Mouse (Mus musculus) ES-E14 (cell line): ENCODE data around the gene Lck. TPM values are rescaled to one million over a fixed set of nuclear protein-coding genes. Genes with fewer than 3 reads are reported as not detected.

Experiments used
- DNase-seq: peaks from one replicate; pipeline ENCODE4 v3.0.0-alpha.2; 2013; ENCODE audit warnings: low read depth, low spot score
- H3K27ac ChIP-seq: 2 replicates; pipeline ENCODE4 v1.5.1; 2012; ENCODE audit warnings: low read depth, mild to moderate bottlenecking, low read length, moderate library complexity, mixed read lengths; ENCODE audit not compliant: poor library complexity, insufficient read depth, severe bottlenecking
- H3K36me3 ChIP-seq: 2 replicates; pipeline ENCODE4 v1.6.1; 2012; ENCODE audit warnings: mild to moderate bottlenecking, low read length, moderate library complexity, mixed read lengths; ENCODE audit not compliant: control insufficient read depth, poor library complexity, insufficient read depth, severe bottlenecking
- H3K4me1 ChIP-seq, 2 experiments: fragments of 150-350 bp in 1 of 2; sonication (generic) in 1 of 2; 2 replicates each; pipeline ENCODE4 v1.6.1; 2012; ENCODE audit warnings: low read length in 2 of 2, mild to moderate bottlenecking in 1 of 2, mixed read lengths in 1 of 2; ENCODE audit not compliant: control insufficient read depth in 2 of 2, insufficient read depth in 2 of 2, poor library complexity in 1 of 2
- H3K4me3 ChIP-seq, 2 experiments: fragments of 150-350 bp in 1 of 2; sonication (generic) in 1 of 2; 2 replicates each; pipeline ENCODE4 v1.5.1; 2012; ENCODE audit warnings: low read length in 2 of 2, low read depth in 1 of 2, mild to moderate bottlenecking in 1 of 2, mixed read lengths in 1 of 2; ENCODE audit not compliant: insufficient read depth in 1 of 2, poor library complexity in 1 of 2, severe bottlenecking in 1 of 2
- H3K9ac ChIP-seq: 2 replicates; pipeline ENCODE4 v1.6.1; 2012; ENCODE audit warnings: low read depth, mild to moderate bottlenecking, low read length, mixed read lengths; ENCODE audit not compliant: poor library complexity, insufficient read depth, severe bottlenecking
- H3K9me3 ChIP-seq: fragments of 150-350 bp; sonication (generic); 2 replicates; pipeline ENCODE4 v1.6.1; 2012; ENCODE audit warnings: low read depth, mild to moderate bottlenecking, low read length; ENCODE audit not compliant: control insufficient read depth, insufficient read depth
- CHD2 ChIP-seq: IDR thresholded peaks from 2 replicates; pipeline ENCODE4 v1.6.1; 2014; ENCODE audit warnings: mild to moderate bottlenecking, low read depth, low read length, inconsistent platforms
- HCFC1 ChIP-seq: IDR thresholded peaks from 2 replicates; pipeline ENCODE4 v1.6.1; 2012; ENCODE audit warnings: low read length, inconsistent platforms, borderline replicate concordance; ENCODE audit not compliant: insufficient read depth
- MAFK ChIP-seq: IDR thresholded peaks from 2 replicates; pipeline ENCODE4 v1.6.1; 2014; ENCODE audit warnings: mild to moderate bottlenecking, low read depth, low read length, inconsistent platforms; ENCODE audit not compliant: insufficient read depth
- ZC3H11A ChIP-seq: IDR thresholded peaks from 2 replicates; pipeline ENCODE4 v1.6.1; 2012; ENCODE audit warnings: low read depth, mild to moderate bottlenecking, inconsistent platforms, low read length, borderline replicate concordance
- ZNF384 ChIP-seq: IDR thresholded peaks from 2 replicates; pipeline ENCODE4 v1.6.1; 2012; ENCODE audit warnings: low read depth, low read length, inconsistent platforms
- in situ Hi-C, 2 experiments: fragments of 600-800 bp; cut with MboI; formaldehyde crosslinking; loops; one replicate each; pipeline ENCODE4 v1.15.1; 2025; ENCODE audit warnings: low sequenced_read_pairs in 2 of 2, inconsistent platforms in 1 of 2; ENCODE audit not compliant: unreplicated experiment in 2 of 2
- total RNA-seq: library from RNA; depleted of rRNA; stranded (reverse); fragments of 300-350 nt; gene quantifications from 2 replicates; pipeline ENCODE4 v1.2.3, GENCODE M21; 2012

The Lck gene
- total RNA-seq, 1 experiment = 19.1 TPM

DNA sequence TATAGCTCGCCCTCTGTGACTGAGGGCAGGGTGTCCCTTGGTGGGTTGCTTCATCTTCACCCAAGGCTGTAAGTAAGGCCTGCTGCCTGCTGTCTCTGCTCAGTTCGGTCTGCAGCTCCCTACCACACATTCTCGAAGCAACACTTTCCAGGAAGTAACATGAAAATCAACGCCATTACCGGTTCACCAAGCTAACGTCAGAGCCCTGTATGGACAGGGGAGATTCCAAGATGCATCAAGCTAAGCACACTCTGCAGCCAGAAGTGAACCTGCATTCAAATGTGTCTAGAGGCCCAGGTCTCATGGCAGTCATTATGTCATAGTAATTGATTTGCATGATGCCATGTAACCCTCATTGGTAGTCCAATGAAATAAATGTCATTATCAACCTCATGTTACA, 3.4 kb downstream of the Lck start:
- no peak overlapping the region for H3K27ac ChIP-seq
- in situ Hi-C loops = no loop called here
- H3K9ac ChIP-seq = no peak overlapping the region
- H3K4me1 ChIP-seq = peaks cover 3 to 12% of the 10 kb centered on the region in 2 experiments; a peak in 2 of 4 replicates
- H3K36me3 ChIP-seq = no peaks in the 10 kb centered on the region
- H3K4me3 ChIP-seq = peak overlapping the region in 1 of 2 experiments; percentile 17; a peak in 1 of 4 replicates
- TF ChIP-seq CHD2 (no peak), MAFK (no peak), ZNF384 (no peak), HCFC1 (no peak), ZC3H11A (no peak)
- no peak for DNase-seq
- no peaks in the 10 kb centered on the region for H3K9me3 ChIP-seq

DNA sequence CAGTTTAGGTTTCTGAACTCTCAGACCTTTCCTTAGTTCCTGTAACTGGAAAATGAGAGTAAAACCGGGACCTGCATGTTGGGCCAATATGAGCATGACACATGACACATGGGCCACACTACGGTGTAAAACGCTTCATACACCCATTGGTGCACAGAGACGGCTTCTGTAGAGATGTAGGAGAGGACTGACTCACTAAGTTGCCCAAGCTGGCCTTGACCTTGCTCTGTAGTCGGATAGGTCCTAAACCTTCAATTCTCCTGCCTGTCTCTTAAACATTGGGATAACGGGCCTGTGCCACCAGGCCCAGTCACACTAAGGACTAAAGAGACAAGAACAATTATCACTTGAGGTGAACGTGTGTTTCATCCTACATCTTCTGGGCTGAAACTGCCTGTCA, 5.1 kb downstream of the Lck start:
- in situ Hi-C loops = no loop called here
- H3K4me1 ChIP-seq = peaks cover 3 to 12% of the 10 kb centered on the region in 2 experiments; a peak in 2 of 4 replicates

DNA sequence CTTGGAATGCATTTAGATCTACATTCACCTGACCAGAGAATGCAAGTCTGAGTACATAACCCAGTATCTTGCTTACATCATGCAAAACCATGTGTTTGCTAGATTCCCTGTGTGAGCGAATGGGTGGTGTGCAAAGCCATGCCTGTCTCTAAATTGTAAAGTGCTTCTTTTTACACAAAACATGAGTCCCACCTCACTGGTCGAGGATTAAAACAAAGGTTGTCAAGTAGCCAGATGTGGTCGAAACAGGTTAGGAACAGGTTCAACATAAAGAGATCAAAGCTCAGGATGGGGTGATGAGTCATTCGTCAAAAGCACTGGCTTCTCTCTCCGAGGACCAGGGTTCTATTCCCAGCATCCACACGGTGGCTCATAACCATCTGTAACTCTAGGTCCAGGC, 8.3 kb downstream of the Lck start:
- H3K36me3 ChIP-seq = no peaks in the 10 kb centered on the region
- in situ Hi-C loops = no loop called here
- no peak for TF ChIP-seq MAFK
- no peak for TF ChIP-seq CHD2
- TF ChIP-seq HCFC1 = no peak
- TF ChIP-seq ZC3H11A = no peak
- H3K9ac ChIP-seq = no peak overlapping the region
- no peak overlapping the region for H3K27ac ChIP-seq
- no peaks in the 10 kb centered on the region for H3K9me3 ChIP-seq
- peaks cover 2 to 3% of the 10 kb centered on the region in 2 experiments; a peak in 1 of 4 replicates for H3K4me1 ChIP-seq
- no peak for DNase-seq
- no peak overlapping the region for H3K4me3 ChIP-seq

More for the DNA sequence above, 5.1 kb downstream of the Lck start:
- Histone ChIP-seq H3K9ac (no peak overlapping the region), H3K36me3 (no peaks in the 10 kb centered on the region), H3K27ac (no peak overlapping the region), H3K4me3 (no peak overlapping the region), H3K9me3 (no peaks in the 10 kb centered on the region)
- no peak for TF ChIP-seq MAFK
- TF ChIP-seq ZC3H11A = no peak
- no peak for TF ChIP-seq ZNF384
- TF ChIP-seq CHD2 = no peak
- no peak for TF ChIP-seq HCFC1
- DNase-seq = no peak

DNA sequence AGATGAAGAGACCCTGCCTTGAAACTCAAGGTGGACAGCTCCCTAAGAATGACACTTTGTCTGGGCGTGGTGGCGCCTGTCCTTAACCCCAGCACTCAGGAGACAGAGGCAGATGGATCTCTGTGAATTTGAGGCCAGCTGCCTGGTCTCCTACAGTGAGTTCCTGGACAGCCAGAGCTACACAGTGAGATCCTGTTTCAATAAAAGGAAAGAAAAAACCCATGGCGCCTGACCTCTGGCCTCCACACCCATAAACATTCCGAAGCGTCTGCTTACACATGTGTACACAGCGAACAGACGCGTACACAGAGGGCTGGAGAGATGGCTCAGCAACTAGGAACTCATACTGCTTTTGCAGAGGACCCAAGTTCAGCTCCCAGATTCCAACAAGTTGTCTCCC, 9.7 kb downstream of the Lck start:
- H3K9me3 ChIP-seq = no peaks in the 10 kb centered on the region
- TF ChIP-seq ZNF384 (no peak), ZC3H11A (no peak), MAFK (no peak), CHD2 (no peak), HCFC1 (no peak)
- no peak overlapping the region for H3K9ac ChIP-seq
- H3K36me3 ChIP-seq = no peaks in the 10 kb centered on the region
- no peak overlapping the region for H3K27ac ChIP-seq
- no peaks in the 10 kb centered on the region for H3K4me1 ChIP-seq
- in situ Hi-C loops = no loop called here
- DNase-seq = no peak
- H3K4me3 ChIP-seq = no peak overlapping the region

DNA sequence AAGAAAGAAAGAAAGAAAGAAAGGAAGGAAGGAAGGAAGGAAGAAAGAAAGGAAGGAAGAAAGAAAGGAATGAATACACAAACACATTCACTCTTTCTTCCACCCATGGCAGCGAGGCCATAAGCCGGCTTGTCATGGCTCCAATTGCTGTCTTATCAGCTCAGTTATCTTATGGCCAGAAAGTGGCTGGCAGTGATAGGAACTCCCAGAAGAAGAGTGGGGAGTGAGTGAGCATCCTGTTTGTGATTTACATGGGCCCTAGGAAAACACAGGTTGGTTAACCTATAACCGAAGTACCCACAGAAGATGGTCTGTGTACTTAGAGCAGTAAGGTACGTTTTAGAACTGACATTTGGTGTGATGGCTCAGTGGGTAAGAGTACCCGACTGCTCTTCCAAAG, 12.3 kb downstream of the Lck start:
- H3K4me3 ChIP-seq = no peak overlapping the region
- H3K9me3 ChIP-seq = no peaks in the 10 kb centered on the region
- no peaks in the 10 kb centered on the region for H3K36me3 ChIP-seq
- H3K27ac ChIP-seq = no peak overlapping the region
- DNase-seq = no peak
- in situ Hi-C loops = no loop called here
- H3K9ac ChIP-seq = no peak overlapping the region
- H3K4me1 ChIP-seq = peaks cover 5 to 16% of the 10 kb centered on the region in 2 experiments; a peak in 3 of 4 replicates
- TF ChIP-seq MAFK (no peak), ZNF384 (no peak), ZC3H11A (no peak), HCFC1 (no peak), CHD2 (no peak)
